Mouse (Mus musculus) liver, adult 2 months (tissue): ENCODE measurements at regions not wholly inside any gene's neighbourhood (a gene's known extent, or its start where the extent isn't known, plus 50 kb on each side); places are given as distances from the start of the nearest gene placed in this dataset.

ENCODE experiments used
- CTCF ChIP-seq: fragments of 200-500 bp; IDR thresholded peaks from 2 replicates; pipeline ENCODE4 v1.5.1; 2011; ENCODE audit warnings: low read depth, low read length, control low read depth
- POLR2A ChIP-seq: fragments of 200-500 bp; IDR thresholded peaks from 2 replicates; pipeline ENCODE4 v1.6.1; 2011; ENCODE audit warnings: low read length, control low read depth; ENCODE audit not compliant: insufficient read depth; ENCODE audit errors: extremely low read depth

DNA sequence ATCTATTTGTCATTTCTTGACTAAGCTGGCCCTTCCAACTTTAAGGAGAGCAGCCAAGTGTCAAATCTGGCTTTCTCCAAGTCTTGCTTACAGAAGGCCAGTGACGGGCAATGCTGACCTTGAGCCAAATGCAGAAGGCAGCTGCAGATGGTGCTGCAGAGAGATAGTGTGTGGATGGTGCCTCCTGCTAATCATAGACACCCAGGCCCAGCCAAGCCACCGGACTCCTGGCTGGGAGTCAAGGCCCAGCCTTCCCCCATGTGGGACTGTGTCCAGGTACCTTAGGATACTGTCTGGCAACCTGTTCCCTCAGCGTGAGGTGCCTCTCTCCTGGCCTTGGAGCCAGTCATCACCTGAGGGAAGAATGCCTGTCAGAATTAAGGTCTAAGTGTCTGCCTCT is 319.3 kb downstream of the En1 start:
- no peak for TF ChIP-seq CTCF
- TF ChIP-seq POLR2A: no peak
